Mouse (Mus musculus) ovary, postnatal 36 days (tissue): ENCODE measurements at regions not wholly inside any gene's neighbourhood (a gene's known extent, or its start where the extent isn't known, plus 50 kb on each side); places are given as distances from the start of the nearest gene placed in this dataset.

ENCODE experiments used
- DNase-seq: peaks from one replicate; pipeline ENCODE4 v3.0.0; 2022; ENCODE audit warnings: low spot score, mixed read lengths

DNA sequence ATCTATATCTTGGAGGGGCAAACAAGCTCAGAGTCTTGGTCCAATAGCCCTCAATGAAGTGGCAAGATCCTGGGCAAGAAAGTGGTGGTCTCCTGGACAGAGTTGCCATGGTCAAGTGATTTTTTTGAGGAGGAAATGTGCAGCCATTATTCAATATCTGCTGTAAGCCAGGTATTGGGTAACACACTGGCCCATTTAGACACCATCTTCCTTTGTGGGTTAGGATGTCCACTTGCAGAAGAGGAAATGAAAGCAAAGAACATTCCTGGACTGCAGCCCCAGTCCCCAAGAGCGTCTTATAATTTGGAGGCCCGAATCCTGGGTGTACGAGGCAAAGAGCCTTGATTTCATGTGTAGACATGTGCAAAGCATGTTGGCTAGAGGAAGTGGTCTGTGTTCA is 56.3 kb upstream of the Pitx1 start:
- DNase-seq: no peak

DNA sequence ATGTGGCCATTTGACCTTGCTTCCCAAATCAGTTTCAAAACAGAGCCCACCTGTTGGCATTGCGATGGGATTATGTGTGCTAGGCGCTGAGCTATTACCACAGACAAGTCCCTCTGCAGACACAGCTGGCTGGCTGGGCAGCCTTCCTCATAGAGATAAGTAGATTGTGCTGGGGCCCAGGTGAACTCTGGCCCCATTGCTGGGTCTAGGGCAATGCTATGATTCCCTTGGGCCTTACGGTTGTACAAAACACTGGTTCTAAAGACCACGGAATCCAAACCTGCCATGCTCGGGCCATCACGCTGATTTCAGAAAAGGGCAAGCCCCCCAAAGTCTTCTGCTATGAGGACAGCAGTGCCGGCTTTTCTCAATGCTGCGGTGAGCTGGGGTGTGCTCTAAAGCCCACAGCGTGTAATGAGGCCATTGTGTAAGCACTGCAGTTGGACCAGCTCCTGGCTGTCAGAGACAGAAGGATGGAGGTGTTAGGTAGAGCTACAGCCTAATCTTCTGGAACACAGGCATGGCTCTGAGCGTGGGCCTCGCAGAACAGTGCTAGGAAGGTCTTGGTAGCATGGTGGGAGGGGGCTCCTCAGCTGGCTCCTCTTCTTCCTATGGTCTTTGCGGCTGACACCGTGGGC is 51.2 kb upstream of the Pitx1 start:
- no peak for DNase-seq
